Mouse (Mus musculus) MEL (cell line): ENCODE data around the gene Cpa4.

Experiments
- CTCF ChIP-seq, 3 experiments: IDR thresholded peaks in 2 of 3; conservative IDR thresholded peaks in 1 of 3; 2 replicates each; pipeline ENCODE4 v1.5.1; 2011 to 2012; ENCODE audit warnings: low read length in 3 of 3, low read depth in 2 of 3, mild to moderate bottlenecking in 2 of 3, improper control_type of control experiment in 1 of 3, inconsistent platforms in 1 of 3, mixed read lengths in 1 of 3, moderate library complexity in 1 of 3; ENCODE audit not compliant: control insufficient read depth in 1 of 3, insufficient read depth in 1 of 3, poor library complexity in 1 of 3, severe bottlenecking in 1 of 3
- EP300 ChIP-seq, 2 experiments: IDR thresholded peaks; 2 replicates each; pipeline ENCODE4 v1.6.1; 2011; ENCODE audit warnings: improper control_type of control experiment in 2 of 2, low read length in 2 of 2, low read depth in 1 of 2, mild to moderate bottlenecking in 1 of 2
- ZC3H11A ChIP-seq: IDR thresholded peaks from 2 replicates; pipeline ENCODE4 v1.6.1; 2012; ENCODE audit warnings: low read depth, mild to moderate bottlenecking, inconsistent platforms, low read length, improper control_type of control experiment

DNA sequence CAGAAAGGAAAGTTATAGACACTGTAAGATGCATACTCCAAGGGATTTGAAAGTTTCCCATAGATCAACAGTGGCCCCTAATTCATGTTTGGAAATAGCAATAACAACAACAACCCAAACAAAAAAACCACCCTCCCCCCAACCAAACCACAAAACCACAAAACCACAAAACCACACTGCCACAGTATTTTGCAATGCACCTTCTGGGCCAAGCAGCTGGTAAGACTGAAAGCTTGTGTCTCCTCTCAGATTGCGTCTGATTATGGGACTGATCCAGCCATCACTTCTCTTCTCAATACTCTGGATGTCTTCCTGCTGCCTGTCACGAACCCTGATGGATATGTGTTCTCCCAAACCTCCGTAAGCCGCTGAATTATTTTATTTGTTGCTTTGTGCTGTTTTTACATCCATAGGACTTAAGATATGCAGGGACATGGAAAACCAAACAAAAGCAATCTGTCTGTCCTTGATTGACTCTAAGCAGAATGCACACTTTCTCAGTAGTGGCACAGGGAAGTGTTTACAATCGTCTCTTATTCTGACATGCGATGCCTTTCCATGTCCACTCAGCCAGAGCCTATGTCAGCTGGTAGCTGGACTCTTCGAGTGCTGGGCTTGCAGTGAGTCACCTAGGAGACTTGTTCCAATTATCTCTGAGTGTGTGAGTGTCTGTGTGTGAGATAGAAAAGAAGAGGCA lies 17.5 kb upstream of the Cpa4 start:
- TF ChIP-seq EP300 (IDR thresholded peaks at IDR 0.05; ENCODE audit: low read depth in 1 of 2, low read length in 2 of 2) (no peak), CTCF (IDR thresholded peaks at IDR 0.05 in 2 of 3, conservative IDR thresholded peaks at IDR 0.05 in 1 of 3; ENCODE audit: control insufficient read depth in 1 of 3, insufficient read depth in 1 of 3, low read depth in 2 of 3, low read length in 3 of 3, poor library complexity in 1 of 3, severe bottlenecking in 1 of 3) (no peak), ZC3H11A (no peak)
